In genomic region chr11:83896430-83897410, GRCm38 (mm10) we compare ENCODE assay signal across 22 mouse cellular contexts. TPM values are rescaled to one million over a fixed set of nuclear protein-coding genes. Genes with fewer than 3 reads are reported as not detected.
DNase-seq lines count a peak whose midpoint lies in the region; ATAC-seq and TF ChIP-seq lines count a peak whose summit lies in the region.
"Had no signal": no experiment of that assay in that cellular context is flagged by ENCODE, and none has a peak within 500 bp of the region (broad histone marks: within the 10 kb centered on the region; RNA-seq: fewer than 3 reads in every experiment).

No protein-coding gene starts in this region.

- 0 out of 2 replicates have a peak, but pooled peaks cover 2% of the 10 kb centered on the region for H3K4me1 ChIP-seq in kidney, embryonic 15.5 days
- no peaks in the 10 kb centered on the region; the same call in 1 of the 2 replicates for H3K4me1 ChIP-seq in liver, embryonic 16.5 days (ENCODE audit: control insufficient read depth, low read depth, low read length)
- no peaks in the 10 kb centered on the region for H3K4me1 ChIP-seq in liver, embryonic 12.5 days
- no peaks in the 10 kb centered on the region for H3K4me1 ChIP-seq in intestine, embryonic 14.5 days (replicated peaks; ENCODE audit: control insufficient read depth, insufficient read depth, low read length)
- peaks cover 7% of the 10 kb centered on the region for H3K4me1 ChIP-seq in liver, postnatal 0 days (ENCODE audit: insufficient read depth)
- H3K4me1 ChIP-seq: embryonic facial prominence, embryonic 12.5 days; heart, embryonic 15.5 days; hindbrain, embryonic 13.5 days had no signal

- peak; percentile 35; the same call in 1 of the 2 replicates for TF ChIP-seq EP300 in liver, postnatal 0 days (IDR thresholded peaks at IDR 0.05; ENCODE audit: low read depth)

- ATAC-seq in kidney, embryonic 15.5 days (replicated peaks; ENCODE audit: low FRiP score) = no peak
- peak; percentile 61; the same call in 1 of the 2 replicates for ATAC-seq in liver, embryonic 16.5 days (ENCODE audit: low read depth)
- ATAC-seq in liver, embryonic 12.5 days = no peak
- ATAC-seq in intestine, embryonic 14.5 days (replicated peaks; ENCODE audit: low FRiP score, low TSS enrichment, low read depth) = no peak; the same call in 1 of the 2 replicates
- peak; percentile 67 for ATAC-seq in liver, postnatal 0 days
- ATAC-seq in activated CD4-positive, CD25-positive, alpha-beta regulatory T cell, adult 4 months = no peak
- ATAC-seq: forebrain, embryonic 16.5 days had no signal

- no peak for TF ChIP-seq CTCF in liver, postnatal 0 days (IDR thresholded peaks at IDR 0.05; ENCODE audit: low read depth)

- no peak overlapping the region for H3K4me2 ChIP-seq in kidney, embryonic 15.5 days
- no peak overlapping the region for H3K4me2 ChIP-seq in liver, embryonic 16.5 days (ENCODE audit: low read depth, low read length)
- no peak overlapping the region for H3K4me2 ChIP-seq in liver, embryonic 12.5 days
- H3K4me2 ChIP-seq in intestine, embryonic 14.5 days (ENCODE audit: low read length) = no peak overlapping the region
- H3K4me2 ChIP-seq in liver, postnatal 0 days (ENCODE audit: low read depth, low read length) = no peak overlapping the region
- H3K4me2 ChIP-seq: embryonic facial prominence, embryonic 12.5 days; heart, embryonic 11.5 days; heart, embryonic 15.5 days; hindbrain, embryonic 13.5 days had no signal

- H3K27ac ChIP-seq in kidney, embryonic 15.5 days = 0 out of 2 replicates have a peak overlapping the region, but pooled peaks have one; percentile 22
- H3K27ac ChIP-seq in liver, embryonic 16.5 days (ENCODE audit: low read length) = peak overlapping the region; percentile 46; the same call in 1 of the 2 replicates
- no peak overlapping the region for H3K27ac ChIP-seq in liver, embryonic 12.5 days
- H3K27ac ChIP-seq in intestine, embryonic 14.5 days (ENCODE audit: low read depth) = 0 out of 2 replicates have a peak overlapping the region, but pooled peaks have one; percentile 7
- H3K27ac ChIP-seq in liver, postnatal 0 days (ENCODE audit: low read depth) = peak overlapping the region; percentile 48; the same call in 1 of the 2 replicates
- H3K27ac ChIP-seq: embryonic facial prominence, embryonic 12.5 days; heart, embryonic 15.5 days; hindbrain, embryonic 13.5 days had no signal

- no peak for DNase-seq in kidney, postnatal 4 days
- no peak for DNase-seq in intestine, embryonic 14.5 days (ENCODE audit: low spot score)
- no peak for DNase-seq in liver, postnatal 0 days
- DNase-seq in embryo, embryonic 9.5 days (ENCODE audit: extremely low spot score) = no peak
- DNase-seq: adrenal gland, postnatal 10 days; cerebellum, adult 11 months; cerebellum, adult 8-10 months; cerebellum, postnatal 14 days; embryo, embryonic 11 days; gastrocnemius, postnatal 10 days; heart, adult 18-20 months; heart, postnatal 14 days had no signal

- WGBS in kidney, embryonic 15.5 days = 75% methylated on average over 16 of the region's 16 CpGs
- 60% methylated on average over 16 of the region's 16 CpGs for WGBS in liver, embryonic 16.5 days (ENCODE audit: insufficient replicate concordance)
- 63% methylated on average over 16 of the region's 16 CpGs for WGBS in liver, embryonic 12.5 days (ENCODE audit: insufficient replicate concordance)
- WGBS in intestine, embryonic 14.5 days = 73% methylated on average over 16 of the region's 16 CpGs
- 62% methylated on average over 16 of the region's 16 CpGs for WGBS in liver, postnatal 0 days (ENCODE audit: insufficient replicate concordance)

- H3K9ac ChIP-seq in kidney, embryonic 15.5 days = no peak overlapping the region
- H3K9ac ChIP-seq in liver, embryonic 16.5 days (ENCODE audit: low read depth, low read length) = no peak overlapping the region
- H3K9ac ChIP-seq in liver, embryonic 12.5 days = no peak overlapping the region
- no peak overlapping the region for H3K9ac ChIP-seq in intestine, embryonic 14.5 days (ENCODE audit: low read length)
- no peak overlapping the region for H3K9ac ChIP-seq in liver, postnatal 0 days (replicated peaks)
- H3K9ac ChIP-seq: embryonic facial prominence, embryonic 12.5 days; heart, embryonic 15.5 days; hindbrain, embryonic 13.5 days had no signal

- no peaks in the 10 kb centered on the region for H3K27me3 ChIP-seq in kidney, embryonic 15.5 days
- no peaks in the 10 kb centered on the region for H3K27me3 ChIP-seq in liver, embryonic 16.5 days (ENCODE audit: control insufficient read depth, insufficient read depth, low read depth, low read length)
- no peaks in the 10 kb centered on the region; the same call in 1 of the 2 replicates for H3K27me3 ChIP-seq in liver, embryonic 12.5 days (replicated peaks)
- H3K27me3 ChIP-seq in intestine, embryonic 14.5 days (replicated peaks; ENCODE audit: control insufficient read depth, insufficient read depth, low read length) = no peaks in the 10 kb centered on the region
- no peaks in the 10 kb centered on the region for H3K27me3 ChIP-seq in liver, postnatal 0 days (ENCODE audit: insufficient read depth, low read length)
- H3K27me3 ChIP-seq: embryonic facial prominence, embryonic 12.5 days; heart, embryonic 15.5 days; hindbrain, embryonic 13.5 days had no signal

- H3K9me3 ChIP-seq in kidney, embryonic 15.5 days (replicated peaks) = no peaks in the 10 kb centered on the region
- no peaks in the 10 kb centered on the region for H3K9me3 ChIP-seq in liver, embryonic 16.5 days (replicated peaks; ENCODE audit: control insufficient read depth, low read length)
- no peaks in the 10 kb centered on the region for H3K9me3 ChIP-seq in liver, embryonic 12.5 days (replicated peaks)
- no peaks in the 10 kb centered on the region for H3K9me3 ChIP-seq in intestine, embryonic 14.5 days (ENCODE audit: control insufficient read depth, low read length)
- H3K9me3 ChIP-seq in liver, postnatal 0 days (ENCODE audit: low read length) = no peaks in the 10 kb centered on the region
- H3K9me3 ChIP-seq: embryonic facial prominence, embryonic 12.5 days; heart, embryonic 15.5 days; hindbrain, embryonic 13.5 days had no signal

- H3K36me3 ChIP-seq in kidney, embryonic 15.5 days = peaks cover 63% of the 10 kb centered on the region
- H3K36me3 ChIP-seq in liver, embryonic 16.5 days (ENCODE audit: control insufficient read depth, insufficient read depth) = no peaks in the 10 kb centered on the region
- H3K36me3 ChIP-seq in liver, embryonic 12.5 days = no peaks in the 10 kb centered on the region
- H3K36me3 ChIP-seq in intestine, embryonic 14.5 days (ENCODE audit: control insufficient read depth, insufficient read depth, low read length) = no peaks in the 10 kb centered on the region
- no peaks in the 10 kb centered on the region for H3K36me3 ChIP-seq in liver, postnatal 0 days (replicated peaks; ENCODE audit: insufficient read depth, low read length)
- H3K36me3 ChIP-seq: embryonic facial prominence, embryonic 12.5 days; heart, embryonic 15.5 days; hindbrain, embryonic 13.5 days had no signal

- H3K4me3 ChIP-seq in kidney, embryonic 15.5 days (replicated peaks) = no peak overlapping the region
- H3K4me3 ChIP-seq in liver, embryonic 16.5 days (ENCODE audit: low read depth, low read length) = no peak overlapping the region
- no peak overlapping the region for H3K4me3 ChIP-seq in liver, embryonic 12.5 days
- no peak overlapping the region for H3K4me3 ChIP-seq in intestine, embryonic 14.5 days (ENCODE audit: low read depth, low read length)
- H3K4me3 ChIP-seq in liver, postnatal 0 days (ENCODE audit: low read depth, low read length) = no peak overlapping the region
- H3K4me3 ChIP-seq: embryonic facial prominence, embryonic 12.5 days; heart, embryonic 15.5 days; hindbrain, embryonic 13.5 days had no signal

RNA-seq across cellular contexts. Expression of gene Ddx52, which starts 45.1 kb away (rescaled TPM):
- polyA plus RNA-seq in kidney, embryonic 15.5 days (2015; fragmentation: Nextera tagmentation; extraction: Ambion mirVana) = 40.3 and 42.6 TPM in 2 replicates
- 11.2 and 13.0 TPM in 2 replicates for polyA plus RNA-seq in liver, embryonic 16.5 days (2015; fragmentation: Nextera tagmentation; extraction: Ambion mirVana)
- 24.3 and 27.4 TPM in 2 replicates for polyA plus RNA-seq in liver, embryonic 12.5 days (2016; fragmentation: Nextera tagmentation; extraction: Ambion mirVana)
- polyA plus RNA-seq in intestine, embryonic 14.5 days (2014; fragmentation: Nextera tagmentation; extraction: Ambion mirVana) = 35.5 and 35.6 TPM in 2 replicates
- polyA plus RNA-seq in liver, postnatal 0 days (2015; fragmentation: Nextera tagmentation; extraction: Ambion mirVana) = 11.3 and 12.5 TPM in 2 replicates
- 10 to 100 TPM; 70.5 to 85.7 TPM for polyA plus RNA-seq in activated CD4-positive, CD25-positive, alpha-beta regulatory T cell, adult 4 months (2017; shearing (Covaris generic))

RNA-seq across cellular contexts. Expression of gene Hnf1b, which starts 46.9 kb away (rescaled TPM):
- polyA plus RNA-seq in kidney, embryonic 15.5 days (2015; fragmentation: Nextera tagmentation; extraction: Ambion mirVana) = 78.5 and 83.3 TPM in 2 replicates
- 4.6 and 5.9 TPM in 2 replicates for polyA plus RNA-seq in liver, embryonic 16.5 days (2015; fragmentation: Nextera tagmentation; extraction: Ambion mirVana)
- polyA plus RNA-seq in liver, embryonic 12.5 days (2016; fragmentation: Nextera tagmentation; extraction: Ambion mirVana) = 2.2 and 2.5 TPM in 2 replicates
- 11.5 and 15.1 TPM in 2 replicates for polyA plus RNA-seq in intestine, embryonic 14.5 days (2014; fragmentation: Nextera tagmentation; extraction: Ambion mirVana)
- 4.9 and 5.4 TPM in 2 replicates for polyA plus RNA-seq in liver, postnatal 0 days (2015; fragmentation: Nextera tagmentation; extraction: Ambion mirVana)
- polyA plus RNA-seq in activated CD4-positive, CD25-positive, alpha-beta regulatory T cell, adult 4 months (2017; shearing (Covaris generic)) = not detected
- polyA plus RNA-seq: embryonic facial prominence, embryonic 12.5 days; forebrain, embryonic 11.5 days had no signal

Comparison
In these comparisons a context has a peak if more than half of its experiments do, and no peak if none do; other contexts are left out.
1. ATAC-seq: peak in liver, embryonic 16.5 days (single experiment) and liver, postnatal 0 days (single experiment); none in kidney, embryonic 15.5 days (single experiment), liver, embryonic 12.5 days (single experiment), intestine, embryonic 14.5 days (single experiment) and activated CD4-positive, CD25-positive, alpha-beta regulatory T cell, adult 4 months (single experiment).